Mouse (Mus musculus) hindbrain, embryonic 12.5 days (tissue): Measurements from ENCODE around the gene Olfr1299. TPM values are rescaled to one million over a fixed set of nuclear protein-coding genes. Genes with fewer than 3 reads are reported as not detected.

Source experiments
- ATAC-seq: fragments of 200-750 bp; cut with Nextera tagmentation; 2 replicates; pipeline ENCODE4 v1.8.0; 2017; ENCODE audit warnings: moderate TSS enrichment; ENCODE audit not compliant: low FRiP score
- H3K27ac ChIP-seq: fragments of 300-500 bp; sonication (generic); 2 replicates; pipeline ENCODE4 v1.5.1; 2016; ENCODE audit warnings: mild to moderate bottlenecking
- H3K27me3 ChIP-seq: fragments of 300-500 bp; sonication (generic); 2 replicates; pipeline ENCODE4 v1.6.1; 2016; ENCODE audit warnings: mild to moderate bottlenecking
- H3K36me3 ChIP-seq: fragments of 300-500 bp; sonication (generic); 2 replicates; pipeline ENCODE4 v1.6.1; 2016; ENCODE audit warnings: mild to moderate bottlenecking
- H3K4me1 ChIP-seq: fragments of 300-500 bp; sonication (generic); 2 replicates; pipeline ENCODE4 v1.6.1; 2016
- H3K4me2 ChIP-seq: fragments of 300-500 bp; sonication (generic); replicated peaks from 2 replicates; pipeline ENCODE4 v1.6.1; 2016; ENCODE audit warnings: mild to moderate bottlenecking
- H3K4me3 ChIP-seq: fragments of 300-500 bp; sonication (generic); 2 replicates; pipeline ENCODE4 v1.5.1; 2016; ENCODE audit warnings: mild to moderate bottlenecking
- H3K9ac ChIP-seq: fragments of 300-500 bp; sonication (generic); 2 replicates; pipeline ENCODE4 v1.6.1; 2016; ENCODE audit warnings: mild to moderate bottlenecking, moderate library complexity
- H3K9me3 ChIP-seq: fragments of 300-500 bp; sonication (generic); replicated peaks from 2 replicates; pipeline ENCODE4 v1.6.1; 2016; ENCODE audit warnings: mild to moderate bottlenecking
- WGBS: fragments of 180-500 bp; shearing (Covaris S2); methylation state at CpG from one replicate; pipeline ENCODE4 v1.1.7; 2016; 5-methylcytosine and 5-hydroxymethylcytosine counted together
- polyA plus RNA-seq: library from polyadenylated mRNA; unstranded; fragments of >200 nt; fragmentation: Nextera tagmentation; extraction: Ambion mirVana; gene quantifications from 2 replicates; pipeline ENCODE4 v1.2.1, GENCODE M21; 2016

Gene Olfr1299
- not detected in 2 replicates for polyA plus RNA-seq

DNA sequence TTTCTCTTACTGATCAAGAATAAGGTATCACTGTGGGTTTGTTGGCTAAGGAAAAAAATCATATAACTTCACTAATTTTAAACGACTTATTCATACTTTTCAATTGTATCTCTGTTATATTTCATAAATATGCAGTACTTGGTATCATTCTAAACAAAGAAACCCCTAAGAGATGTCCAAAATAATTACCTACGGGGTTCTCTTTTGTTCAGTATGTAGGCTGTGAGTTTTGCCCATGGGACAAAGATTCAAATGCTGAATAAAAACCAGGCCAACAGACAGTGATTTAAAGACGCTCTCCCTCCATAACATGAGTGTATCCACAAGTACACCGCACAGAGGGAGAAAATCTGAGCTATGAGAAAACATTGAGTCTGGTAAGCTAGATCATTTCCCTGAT lies at the start of gene Olfr1299:
Olfr1299 (plus strand) TSS at position 301 of the 400 bp plus-strand sequence.
- Histone ChIP-seq H3K36me3 (no peaks in the 10 kb centered on the region), H3K27ac (no peak within 1 kb of the TSS), H3K4me2 (no peak within 1 kb of the TSS), H3K27me3 (no peaks in the 10 kb centered on the region), H3K9me3 (no peaks in the 10 kb centered on the region), H3K4me3 (no peak within 1 kb of the TSS), H3K9ac (no peak within 1 kb of the TSS), H3K4me1 (no peaks in the 10 kb centered on the region)
- 85% methylated on average over 4 of the region's 4 CpGs for WGBS
- ATAC-seq: no peak

DNA sequence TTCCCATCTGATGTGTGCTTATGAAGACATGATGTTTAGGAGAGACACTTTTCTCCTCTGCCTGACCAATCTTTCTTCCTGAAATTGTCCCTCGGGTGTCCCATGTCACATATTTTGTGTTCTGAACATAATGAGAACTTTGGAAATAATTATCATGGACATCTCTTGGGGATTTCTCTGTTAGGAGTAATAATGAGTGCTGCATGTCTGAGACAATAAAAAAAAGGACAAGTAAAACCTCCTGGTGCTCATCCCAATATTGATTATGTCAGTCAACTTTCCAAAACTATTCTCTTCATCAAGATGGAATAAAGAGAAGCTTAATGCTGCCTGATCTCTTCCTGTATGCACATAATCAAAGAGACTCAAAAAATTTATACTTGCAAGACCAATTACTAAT lies 34.8 kb upstream of the Olfr1299 start, which contains the start of gene Olfr1297:
Olfr1297 (minus strand) TSS at position 101 of the 400 bp plus-strand sequence.
- Histone ChIP-seq H3K4me3 (no peak within 1 kb of the TSS), H3K9ac (no peak within 1 kb of the TSS), H3K9me3 (no peaks in the 10 kb centered on the region), H3K4me2 (no peak within 1 kb of the TSS), H3K36me3 (no peaks in the 10 kb centered on the region), H3K27me3 (no peaks in the 10 kb centered on the region), H3K27ac (no peak within 1 kb of the TSS), H3K4me1 (no peaks in the 10 kb centered on the region)
- 77% methylated on average over 1 of the region's 1 CpGs for WGBS
- ATAC-seq: no peak

DNA sequence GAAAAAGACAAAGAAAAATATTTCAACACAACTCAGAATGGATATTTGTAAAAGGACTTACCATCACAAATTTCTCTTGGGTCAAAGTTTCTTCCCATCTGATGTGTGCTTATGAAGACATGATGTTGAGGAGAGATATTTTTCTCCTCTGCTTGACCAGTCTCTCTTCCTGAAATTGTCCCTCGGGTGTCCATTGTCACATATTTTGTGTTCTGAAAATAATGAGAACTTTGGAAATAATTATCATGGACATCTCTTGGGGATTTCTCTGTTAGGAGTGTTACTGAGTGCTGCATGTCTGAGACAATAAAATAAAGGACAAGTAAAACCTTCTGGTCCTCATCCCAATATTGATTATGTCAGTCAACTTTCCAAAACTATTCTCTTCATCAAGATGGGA lies 12.1 kb upstream of the Olfr1299 start, which contains the start of gene Olfr1298:
Olfr1298 (minus strand) TSS at position 101 of the 400 bp plus-strand sequence.
- H3K4me2 ChIP-seq: no peak within 1 kb of the TSS
- no peaks in the 10 kb centered on the region for H3K27me3 ChIP-seq
- no peak for ATAC-seq
- H3K36me3 ChIP-seq: no peaks in the 10 kb centered on the region
- no peak within 1 kb of the TSS for H3K9ac ChIP-seq
- no peaks in the 10 kb centered on the region for H3K9me3 ChIP-seq
- WGBS: 94% methylated on average over 1 of the region's 1 CpGs
- no peaks in the 10 kb centered on the region for H3K4me1 ChIP-seq
- no peak within 1 kb of the TSS for H3K4me3 ChIP-seq
- H3K27ac ChIP-seq: no peak within 1 kb of the TSS

Other genes starting within 250 kb of the Olfr1299 start
- not detected in 2 replicates for gene Olfr1286, start 238.3 kb upstream of the Olfr1299 start, polyA plus RNA-seq
- gene Olfr1287, start 212.3 kb upstream of the Olfr1299 start, polyA plus RNA-seq: not detected in 2 replicates
- not detected in 2 replicates for gene Olfr1288, start 187.3 kb upstream of the Olfr1299 start, polyA plus RNA-seq
- not detected in 2 replicates for gene Olfr1289, start 180.6 kb upstream of the Olfr1299 start, polyA plus RNA-seq
- not detected in 2 replicates for gene Olfr1290, start 167.6 kb upstream of the Olfr1299 start, polyA plus RNA-seq
- gene Olfr1291-ps1, start 164.2 kb upstream of the Olfr1299 start, polyA plus RNA-seq: not detected in 2 replicates
- not detected in 2 replicates for gene Olfr1293-ps, start 136.2 kb upstream of the Olfr1299 start, polyA plus RNA-seq
- gene Olfr1294, start 121.1 kb upstream of the Olfr1299 start, polyA plus RNA-seq: not detected in 2 replicates
- not detected in 2 replicates for gene Olfr1295, start 91.7 kb upstream of the Olfr1299 start, polyA plus RNA-seq
- gene Olfr1297, start 34.9 kb upstream of the Olfr1299 start, polyA plus RNA-seq: not detected in 2 replicates
- not detected in 2 replicates for gene Olfr1298, start 12.2 kb upstream of the Olfr1299 start, polyA plus RNA-seq
- not detected in 2 replicates for gene Olfr1301, start 89.6 kb downstream of the Olfr1299 start, polyA plus RNA-seq
- not detected in 2 replicates for gene Olfr1302, start 116.0 kb downstream of the Olfr1299 start, polyA plus RNA-seq
- gene Olfr1303, start 158.9 kb downstream of the Olfr1299 start, polyA plus RNA-seq: not detected in 2 replicates
- gene Olfr1305, start 215.7 kb downstream of the Olfr1299 start, polyA plus RNA-seq: not detected in 2 replicates